Mouse (Mus musculus): Measurements from ENCODE around the gene Rap1gap2. TPM values are rescaled to one million over a fixed set of nuclear protein-coding genes. Genes with fewer than 3 reads are reported as not detected.
"Not testable (repeated sequence)": the region's sequence is repeated elsewhere in the genome, so short reads cannot be mapped to it uniquely, and the experiment has no call there.

Gene Rap1gap2
- total RNA-seq, 2 experiments from 2014 or later: 179 to 181 TPM

DNA sequence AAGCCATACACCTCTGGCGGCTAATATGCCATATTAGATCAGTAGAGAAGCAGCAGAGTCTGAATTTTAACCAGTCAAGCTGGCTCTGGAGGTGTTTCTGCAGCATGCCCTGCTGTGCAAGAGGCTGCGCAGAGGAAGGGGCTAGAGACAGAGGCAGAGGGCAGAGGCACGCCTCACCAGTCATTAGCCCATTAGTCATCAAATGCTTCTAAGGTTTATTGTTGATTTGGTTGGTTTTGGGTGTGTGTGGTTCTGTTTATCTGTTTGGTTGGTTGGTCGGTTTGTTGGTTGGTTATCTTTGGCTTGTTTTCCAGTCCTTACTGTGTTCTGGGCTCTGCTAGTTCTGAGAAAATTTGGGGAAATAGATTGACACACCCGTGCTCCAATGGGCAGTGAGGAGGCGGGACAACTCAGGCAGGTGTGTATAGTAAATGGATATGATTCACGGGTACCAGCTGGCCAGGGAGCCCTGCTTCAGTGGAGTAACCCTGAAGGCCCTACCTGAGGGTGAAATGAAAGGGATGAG, 26.8 kb downstream of the Rap1gap2 start:
- intact Hi-C loops (cut with DNase I): no loop called here
- DNase-seq (ENCODE audit: low spot score in 2 of 2): no peak

DNA sequence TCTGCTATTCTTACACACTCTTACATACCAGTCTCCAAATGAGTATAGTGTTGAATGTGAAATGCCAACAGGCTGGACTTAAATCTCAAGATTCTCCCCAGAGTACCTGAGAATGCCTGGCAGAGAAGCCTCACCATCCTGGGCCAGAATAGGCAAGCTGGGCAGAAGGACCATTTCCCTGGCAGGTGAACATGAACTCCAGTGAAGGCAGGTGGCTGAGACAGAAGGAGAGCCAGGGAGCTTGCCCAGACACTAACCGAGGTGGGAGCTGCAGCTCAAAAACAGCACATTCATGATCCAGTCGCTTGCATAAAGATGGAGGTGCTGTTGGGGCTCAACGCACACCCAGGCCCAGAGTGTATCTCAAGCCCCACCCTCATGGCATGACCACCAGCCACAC, 28.3 kb downstream of the Rap1gap2 start:
- intact Hi-C loops (cut with DNase I): no loop called here
- no peak for DNase-seq (ENCODE audit: low spot score in 2 of 2)

DNA sequence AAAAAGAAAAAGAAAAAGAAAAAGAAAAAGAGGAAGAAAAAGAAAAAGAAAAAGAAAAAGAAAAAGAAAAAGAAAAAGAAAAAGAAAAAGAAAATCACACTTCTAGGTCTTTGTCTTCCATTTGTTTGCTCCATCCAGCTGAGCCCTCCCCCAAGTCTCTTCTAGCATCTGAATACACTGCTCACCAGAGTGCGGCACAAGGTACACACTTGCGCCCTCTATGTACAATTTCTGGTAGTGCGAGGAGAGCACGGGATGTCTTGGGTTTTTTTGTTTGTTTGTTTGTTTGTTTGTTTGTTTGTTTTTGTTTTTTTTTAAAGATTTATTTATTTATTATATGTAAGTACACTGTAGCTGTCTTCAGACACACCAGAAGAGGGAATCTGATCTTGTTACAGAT, 29.4 kb downstream of the Rap1gap2 start:
- intact Hi-C loops (cut with DNase I); DNase-seq (ENCODE audit: low spot score in 2 of 2): not testable (repeated sequence)

DNA sequence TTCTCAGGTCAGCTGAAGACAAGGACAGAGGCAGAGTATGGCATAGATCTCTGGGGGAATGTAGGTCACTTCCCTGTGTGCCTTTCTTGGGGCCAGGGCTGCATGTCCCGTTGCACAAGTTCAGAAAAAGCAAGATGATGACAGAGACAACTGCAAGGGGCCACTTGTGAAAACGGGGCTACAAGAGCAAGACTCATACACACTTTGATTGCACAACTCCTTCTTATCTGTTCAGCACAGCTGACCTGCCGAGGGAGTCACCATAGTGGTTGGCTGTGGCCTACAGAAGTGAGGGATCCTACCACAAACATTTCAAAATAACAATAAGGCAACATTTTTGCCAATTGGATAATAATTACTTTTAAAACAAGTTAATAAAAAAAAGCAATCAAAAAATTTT, 33.6 kb downstream of the Rap1gap2 start:
- no peak for DNase-seq (ENCODE audit: low spot score in 2 of 2)
- intact Hi-C loops (cut with DNase I): no loop called here

DNA sequence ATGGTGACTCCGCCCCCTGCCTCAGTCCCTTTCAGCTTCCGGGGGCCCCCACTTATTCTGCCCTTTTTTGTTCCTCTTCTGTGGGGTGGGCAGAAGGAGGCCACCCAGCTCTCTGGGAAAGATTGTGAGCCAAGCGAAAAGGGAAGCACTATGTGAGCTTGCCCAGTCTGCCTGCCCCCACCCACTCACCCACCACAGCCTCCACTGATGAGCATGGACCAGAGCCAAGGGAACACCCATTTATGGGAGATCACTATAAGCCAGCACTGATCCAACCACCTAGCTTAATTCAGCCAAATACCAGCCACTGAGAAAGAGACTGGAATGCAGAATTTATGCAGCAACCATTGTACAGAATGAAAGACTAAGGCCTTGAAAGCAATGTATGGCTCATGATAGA, 34.8 kb downstream of the Rap1gap2 start:
- no peak for DNase-seq (ENCODE audit: low spot score in 2 of 2)
- intact Hi-C loops (cut with DNase I): no loop called here

DNA sequence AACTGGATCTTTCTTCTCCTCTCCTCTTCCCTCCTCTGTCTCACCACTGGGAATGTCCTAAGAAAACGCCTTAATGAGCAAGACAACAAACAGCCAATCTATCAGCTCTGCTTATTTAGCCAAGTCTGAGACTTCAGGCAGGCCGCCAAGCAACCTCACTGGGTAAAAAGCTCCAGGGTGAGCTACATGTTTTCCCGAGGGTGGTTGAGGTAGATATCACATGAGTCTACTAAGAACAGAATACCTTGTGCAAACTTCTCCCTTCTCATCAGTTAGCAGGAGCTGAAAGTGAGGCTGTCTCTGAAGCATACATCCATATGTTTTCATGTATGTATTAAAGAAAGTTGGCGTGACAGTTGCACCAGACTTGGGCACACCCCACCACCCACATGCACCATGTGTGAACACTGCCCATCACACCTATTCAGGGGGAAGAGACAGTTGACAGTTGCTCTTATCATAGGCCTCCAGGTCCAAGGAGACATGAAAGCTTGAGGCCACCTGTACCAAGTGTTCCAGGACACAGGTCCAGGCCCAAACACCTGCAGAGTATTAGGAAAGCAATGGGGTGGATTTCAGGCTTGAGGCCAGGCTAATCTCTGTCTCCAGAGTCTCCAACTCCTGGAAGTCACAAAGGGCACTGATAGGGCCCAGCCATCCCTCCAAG, 35.8 kb downstream of the Rap1gap2 start:
- DNase-seq (ENCODE audit: low spot score in 2 of 2): no peak
- intact Hi-C loops (cut with DNase I): no loop called here

DNA sequence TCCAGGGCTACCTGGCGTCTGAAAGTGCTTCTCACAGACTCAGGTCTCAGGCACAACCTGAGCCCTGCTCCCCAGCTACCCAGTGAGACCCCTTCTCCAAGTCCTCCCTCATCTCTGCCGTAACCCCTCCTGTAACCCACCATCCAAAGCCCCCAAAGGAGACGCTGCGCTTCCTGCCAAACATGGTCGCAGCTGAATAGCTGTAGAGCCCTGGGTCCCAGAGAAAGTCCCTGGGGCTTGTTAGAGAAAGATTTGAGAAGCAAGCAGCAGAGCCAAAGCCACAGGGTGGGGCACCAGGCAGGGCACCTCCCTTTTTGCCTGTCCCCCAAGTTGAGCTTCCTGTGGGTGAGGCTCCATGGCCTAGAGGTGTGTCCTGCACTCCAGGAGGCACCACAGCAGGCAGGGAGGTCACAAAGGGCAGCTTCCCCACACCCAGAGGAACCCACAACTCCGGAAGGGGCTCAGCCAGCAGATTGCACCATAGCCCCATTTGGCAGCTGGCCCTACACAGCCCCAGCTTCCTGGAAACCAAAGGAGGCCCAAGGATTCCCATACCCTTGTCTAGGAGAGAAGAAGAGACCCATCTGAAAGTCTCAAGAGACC, 38.2 kb downstream of the Rap1gap2 start:
- no peak for DNase-seq (ENCODE audit: low spot score in 2 of 2)
- intact Hi-C loops (cut with DNase I): no loop called here

DNA sequence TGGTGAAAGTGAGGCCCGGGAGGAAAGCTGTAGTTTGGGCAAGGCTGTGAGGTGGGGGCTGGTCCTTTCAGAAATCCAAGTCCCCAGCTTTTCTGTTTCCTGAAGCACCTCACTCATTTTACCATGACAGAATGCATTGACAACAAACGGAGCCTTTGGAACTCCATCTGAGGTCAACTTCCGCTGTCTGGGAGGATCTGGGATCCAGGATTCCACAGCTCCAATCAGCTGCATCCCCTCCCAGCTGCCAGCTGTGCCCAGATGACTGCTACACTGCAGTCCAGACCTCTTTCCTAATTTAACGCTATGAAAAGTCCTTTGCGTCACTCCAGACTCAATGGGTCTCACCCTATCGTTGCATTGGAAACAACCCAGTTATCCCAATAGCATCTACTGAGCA, 41.0 kb downstream of the Rap1gap2 start:
- intact Hi-C loops (cut with DNase I): no loop called here

DNA sequence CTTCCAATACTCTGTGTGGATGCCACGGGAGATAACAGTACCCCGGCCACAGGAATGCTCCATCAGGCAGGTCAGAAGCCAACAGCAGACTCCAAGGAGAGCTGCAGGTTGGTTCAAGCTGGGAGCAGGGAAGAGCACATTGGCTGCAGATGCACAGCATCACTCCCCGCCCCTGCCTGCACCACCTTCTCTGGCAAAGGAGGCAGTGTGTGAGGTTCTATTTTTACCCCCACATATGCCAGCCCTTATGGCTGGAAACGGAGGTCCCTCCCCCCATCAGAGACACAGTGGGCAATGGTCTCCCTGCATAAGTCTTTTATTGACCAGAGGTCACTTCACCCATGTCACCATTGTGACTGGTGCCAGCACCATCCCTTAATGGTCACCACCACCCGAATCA, 42.3 kb downstream of the Rap1gap2 start:
- intact Hi-C loops (cut with DNase I): no loop called here
- peak; percentile 68 to 72 for DNase-seq (ENCODE audit: low spot score in 2 of 2)

More for the DNA sequence above, 41.0 kb downstream of the Rap1gap2 start:
- no peak for DNase-seq (ENCODE audit: low spot score in 2 of 2)

DNA sequence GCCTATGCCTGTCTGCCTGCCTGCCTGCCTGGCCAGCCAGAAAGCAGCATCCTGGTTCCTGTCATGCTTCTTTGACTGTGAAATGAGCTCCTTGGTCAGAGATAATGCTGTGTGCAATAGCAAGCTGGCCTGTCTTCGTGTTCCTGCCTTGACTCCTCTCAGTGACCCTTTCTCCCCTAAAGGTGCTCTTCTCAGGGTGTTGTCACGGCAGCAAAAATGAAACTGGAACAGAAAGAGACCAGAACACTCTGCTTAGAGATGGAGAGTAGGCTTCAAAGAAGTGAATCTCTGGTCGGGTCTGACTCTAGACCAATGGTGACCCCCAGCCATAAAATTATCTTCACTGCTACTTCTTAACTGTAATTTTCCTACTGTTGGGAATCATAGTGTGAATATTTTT, 42.7 kb downstream of the Rap1gap2 start:
- intact Hi-C loops (cut with DNase I): no loop called here
- no peak for DNase-seq (ENCODE audit: low spot score in 2 of 2)

DNA sequence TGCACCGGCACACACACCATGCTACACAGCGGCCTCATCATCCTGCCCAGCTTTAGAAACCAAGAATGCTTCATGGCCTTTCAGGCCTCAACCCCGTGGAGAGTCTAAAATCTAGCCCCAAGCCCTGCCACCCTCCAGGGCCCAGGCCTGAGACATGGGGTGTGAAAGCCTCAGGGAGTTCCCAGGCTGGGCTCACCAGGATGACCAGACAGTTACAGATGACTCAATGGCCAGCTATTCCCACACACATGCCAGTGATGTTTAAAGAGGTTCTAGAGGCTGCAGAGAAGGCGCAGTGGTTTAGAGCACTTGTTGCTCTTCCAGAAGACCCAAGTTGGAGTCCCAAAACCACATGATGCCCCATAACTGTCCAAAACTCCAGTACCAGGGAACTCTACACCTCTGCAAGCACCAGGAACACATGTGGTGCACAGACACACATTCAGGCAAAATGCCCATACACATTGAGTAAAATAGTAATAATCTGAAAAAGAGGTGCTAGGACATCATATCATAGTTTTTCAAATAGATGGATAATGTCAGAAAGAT, 44.3 kb downstream of the Rap1gap2 start:
- intact Hi-C loops (cut with DNase I): no loop called here
- DNase-seq (ENCODE audit: low spot score in 2 of 2): no peak

DNA sequence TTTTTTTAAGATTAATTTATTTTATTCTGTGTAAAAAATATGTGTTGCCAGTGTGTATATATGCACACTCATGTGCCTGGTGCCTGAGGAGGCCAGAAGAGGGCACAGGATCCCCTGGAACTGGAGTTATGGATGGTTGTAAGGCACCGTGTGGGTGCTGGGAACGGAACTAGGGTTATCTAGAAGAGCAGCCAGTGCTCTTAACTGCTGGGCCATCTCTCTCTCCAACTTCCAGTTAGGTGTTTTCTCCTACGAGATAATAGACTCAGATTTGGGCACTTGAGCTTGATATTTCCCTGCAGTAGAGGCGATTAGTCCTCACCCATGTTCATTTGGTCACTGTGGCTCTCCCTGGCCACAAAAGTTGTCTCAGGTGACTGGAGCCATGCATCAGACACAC, 49.3 kb downstream of the Rap1gap2 start:
- intact Hi-C loops (cut with DNase I): no loop called here

DNA sequence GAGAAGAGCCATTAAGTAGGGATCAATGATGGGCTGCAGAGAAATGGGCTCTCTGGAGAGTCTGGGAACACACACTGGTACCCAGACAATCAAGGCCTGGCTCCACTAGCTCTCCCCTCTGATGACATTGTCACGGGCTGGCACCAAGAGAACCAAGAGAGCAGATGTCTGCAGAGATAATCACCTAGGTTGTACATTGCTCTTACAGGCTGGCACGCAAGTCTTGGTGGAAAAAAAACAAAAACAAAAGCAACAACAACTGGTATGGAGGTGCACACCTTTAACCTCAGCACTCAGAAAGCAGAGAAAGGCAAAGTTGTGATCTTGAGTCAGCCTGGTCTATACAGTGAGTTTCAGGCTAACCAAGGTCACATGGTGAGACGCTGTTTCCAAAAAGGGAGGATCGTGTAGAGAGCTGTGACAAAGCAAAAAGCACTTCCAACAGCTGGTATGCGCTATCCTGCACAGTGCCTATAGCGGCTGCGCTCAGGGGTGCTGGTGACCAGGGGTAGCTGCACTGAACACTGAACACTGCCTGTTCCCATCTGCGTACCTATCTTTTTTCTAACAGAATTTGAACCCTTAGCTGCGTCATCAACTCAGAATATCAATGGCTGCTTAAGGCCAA, 50.0 kb downstream of the Rap1gap2 start:
- intact Hi-C loops (cut with DNase I): no loop called here
- DNase-seq (ENCODE audit: low spot score in 2 of 2): no peak

More for the DNA sequence above, 49.3 kb downstream of the Rap1gap2 start:
- DNase-seq (ENCODE audit: low spot score in 2 of 2): no peak

DNA sequence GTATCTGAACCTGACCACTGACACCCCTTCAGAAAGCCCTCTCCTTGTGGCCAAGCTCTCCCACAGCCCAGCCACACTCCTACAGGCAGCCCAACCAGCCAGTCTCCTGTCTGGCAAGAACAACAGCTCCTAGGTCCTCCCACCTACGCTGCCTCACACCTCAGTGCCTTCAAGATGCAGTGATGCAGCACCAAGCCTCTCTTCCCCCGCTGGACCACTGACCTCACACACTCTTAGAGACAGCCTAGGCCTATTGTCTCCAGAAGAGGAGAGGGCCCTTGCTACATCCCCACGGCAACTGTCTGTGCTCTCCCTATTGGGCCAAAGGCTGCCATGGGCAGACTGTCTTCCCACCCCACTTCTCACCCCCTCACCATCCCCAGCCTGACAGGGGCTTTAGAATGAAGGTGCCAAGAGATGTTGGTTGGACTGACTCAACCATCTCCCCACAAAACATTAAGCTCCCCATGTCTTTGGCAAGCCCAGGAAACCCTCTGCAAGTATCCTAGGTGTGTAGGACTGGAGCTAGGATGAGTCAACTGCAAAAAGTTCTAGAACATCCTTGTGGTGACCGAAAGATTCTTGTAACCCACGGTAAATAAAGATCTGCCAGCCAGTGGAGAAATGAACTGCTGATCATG, 50.8 kb downstream of the Rap1gap2 start:
- intact Hi-C loops (cut with DNase I): no loop called here
- DNase-seq (ENCODE audit: low spot score in 2 of 2): no peak

DNA sequence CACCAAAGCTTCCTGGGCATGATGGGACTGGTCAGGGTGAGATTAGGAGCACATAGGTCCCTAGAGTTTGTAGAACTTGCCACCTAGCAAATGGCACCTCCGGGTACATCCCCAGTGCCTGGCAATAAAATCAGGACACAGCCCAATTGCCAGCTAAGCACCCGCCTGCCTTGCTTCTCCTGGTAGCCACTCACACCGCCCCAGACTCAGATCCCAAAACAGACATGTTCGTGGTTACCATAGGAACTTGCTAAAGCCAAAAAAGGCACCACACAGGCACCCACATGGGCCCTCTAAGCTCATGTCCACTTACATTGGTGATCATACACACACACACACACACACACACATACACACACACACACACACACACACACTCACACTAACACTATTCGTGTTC, 51.8 kb downstream of the Rap1gap2 start:
- intact Hi-C loops (cut with DNase I): no loop called here
- peak; percentile 39 to 52 for DNase-seq (ENCODE audit: low spot score in 2 of 2)

DNA sequence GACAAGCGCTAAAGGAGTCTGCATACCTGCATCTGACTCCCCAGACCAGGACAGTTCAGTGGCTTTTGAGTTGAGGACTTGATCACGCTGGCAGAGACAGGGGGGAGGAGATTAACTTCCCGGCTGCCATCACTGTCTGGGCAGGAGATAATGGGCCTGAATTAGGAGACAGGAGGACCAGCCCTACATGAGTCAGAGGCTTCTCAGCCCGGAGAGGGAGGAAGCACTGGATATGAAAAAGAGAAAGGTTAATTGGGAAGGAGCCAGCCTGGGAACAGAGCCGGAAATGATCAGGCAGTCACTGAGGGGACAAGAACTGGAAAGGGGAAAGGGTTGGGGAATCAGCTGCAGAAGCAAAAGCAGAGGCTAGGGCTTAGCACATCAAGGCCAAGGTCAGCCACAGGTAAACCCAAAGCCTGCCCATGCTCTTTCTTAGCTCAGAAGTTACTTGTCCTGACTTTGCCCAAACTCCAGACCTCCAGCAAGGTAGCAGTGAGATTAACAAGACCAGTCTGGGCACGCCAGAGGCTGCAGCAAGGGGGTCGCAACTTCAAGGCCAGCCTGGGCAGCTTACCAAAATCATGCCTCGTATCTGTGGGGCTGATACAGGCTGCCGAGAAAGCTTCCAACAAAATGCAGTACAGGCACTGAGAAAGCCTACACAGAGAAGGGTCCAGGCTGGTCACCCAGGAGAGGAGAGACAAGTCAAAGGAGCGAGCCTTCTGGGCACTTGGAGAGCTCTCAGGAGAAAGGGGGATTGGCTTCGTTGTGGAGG, 53.1 kb downstream of the Rap1gap2 start:
- no peak for DNase-seq (ENCODE audit: low spot score in 2 of 2)
- intact Hi-C loops (cut with DNase I): no loop called here

DNA sequence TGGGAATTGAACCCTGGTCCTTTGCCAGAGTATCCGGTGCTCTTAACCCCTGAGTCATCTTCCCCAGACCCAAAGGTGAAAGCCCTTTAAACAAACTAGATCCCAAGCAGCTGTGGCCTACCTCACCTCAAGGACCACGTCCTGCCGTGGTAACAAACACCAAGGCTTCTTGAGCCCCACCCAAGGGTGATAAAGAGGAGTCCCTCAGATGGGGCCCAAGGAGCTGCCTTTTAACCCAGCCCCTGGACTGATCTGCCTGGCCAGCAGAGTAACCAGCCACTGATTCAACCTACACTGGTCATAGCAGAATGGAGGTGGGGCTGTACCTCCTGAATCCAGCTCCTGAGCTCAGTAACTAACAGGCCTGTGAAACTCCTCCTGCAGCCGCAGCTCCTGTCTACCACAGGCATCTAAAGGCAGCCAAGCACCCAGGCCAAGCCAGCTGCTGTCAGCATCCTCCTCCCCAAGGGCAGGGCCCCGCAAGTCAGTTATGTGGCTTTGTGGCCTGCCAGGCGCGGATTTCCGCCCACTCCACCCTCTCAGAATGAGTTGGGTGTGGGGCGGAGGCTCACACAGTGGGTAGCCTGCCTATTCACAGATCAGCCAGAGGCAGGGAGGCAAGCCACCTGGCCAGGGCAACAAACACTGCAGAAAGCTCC, 54.9 kb downstream of the Rap1gap2 start:
- no peak for DNase-seq (ENCODE audit: low spot score in 2 of 2)
- intact Hi-C loops (cut with DNase I): no loop called here

DNA sequence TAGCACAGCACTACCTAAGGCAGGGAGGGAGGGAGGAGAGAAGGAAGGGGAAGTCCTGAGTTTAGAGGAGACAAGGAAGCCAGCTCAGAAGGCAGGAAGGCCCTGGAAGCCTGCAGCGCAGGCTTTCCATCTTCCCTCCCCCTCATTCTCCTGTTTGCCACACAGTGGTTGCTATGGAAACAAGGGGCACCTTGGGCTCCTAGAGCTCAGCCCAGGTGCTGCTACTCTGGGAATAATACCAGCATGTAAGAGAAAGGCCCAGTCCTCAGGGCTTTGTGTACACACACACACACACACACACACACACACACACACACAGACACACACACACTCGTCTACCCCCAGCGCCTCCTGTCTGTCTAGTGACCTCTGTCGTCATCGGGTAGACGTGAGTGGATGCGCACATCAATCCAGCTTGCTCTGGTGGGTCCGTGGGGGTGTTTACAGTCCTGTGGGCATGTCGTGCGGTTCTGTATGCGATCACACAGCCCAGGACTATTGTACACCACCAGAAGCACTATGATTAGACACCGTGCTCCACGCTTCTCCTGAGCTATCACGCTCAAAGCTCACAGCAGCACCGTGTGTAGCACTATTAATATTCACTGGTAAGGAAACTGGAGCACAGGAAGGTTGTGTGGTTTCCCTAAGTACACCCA, 55.9 kb downstream of the Rap1gap2 start:
- peak; percentile 55 to 75 for DNase-seq (ENCODE audit: low spot score in 2 of 2)
- intact Hi-C loops (cut with DNase I): no loop called here
